Mouse (Mus musculus): ENCODE data around the gene Aloxe3.
"Not testable (repeated sequence)": the region's sequence is repeated elsewhere in the genome, so short reads cannot be mapped to it uniquely, and the experiment has no call there.

The Aloxe3 gene

DNA sequence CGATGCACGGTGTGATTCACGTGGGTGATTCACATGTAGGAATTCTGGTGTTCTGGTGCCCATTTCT lies at the start of gene Aloxe3:
Gene Aloxe3, plus strand, starts transcription at position 45 of the 67 bp plus-strand sequence.
- no peak for DNase-seq (ENCODE audit: low read depth)

DNA sequence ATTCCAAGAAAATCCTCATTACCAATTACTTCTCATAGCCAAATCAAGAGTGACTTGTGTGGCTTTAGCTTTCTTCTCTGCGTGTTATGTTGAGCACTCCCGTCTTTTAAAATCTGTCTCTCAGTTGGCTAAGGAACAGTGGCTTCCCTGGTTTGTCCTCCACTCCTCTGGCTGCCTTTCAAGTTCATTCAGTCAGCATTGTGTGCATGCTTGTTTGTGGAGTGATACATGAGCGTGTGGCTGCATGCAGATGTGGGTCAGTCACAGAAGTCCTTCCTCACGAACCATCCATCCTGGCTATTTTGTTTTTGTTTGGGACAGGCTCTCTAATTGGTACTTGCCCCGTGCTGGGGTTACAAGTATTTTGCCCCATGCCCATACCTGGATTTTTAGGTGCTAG lies 49.1 kb upstream of the Aloxe3 start:
- DNase-seq (ENCODE audit: low read depth), result no peak

DNA sequence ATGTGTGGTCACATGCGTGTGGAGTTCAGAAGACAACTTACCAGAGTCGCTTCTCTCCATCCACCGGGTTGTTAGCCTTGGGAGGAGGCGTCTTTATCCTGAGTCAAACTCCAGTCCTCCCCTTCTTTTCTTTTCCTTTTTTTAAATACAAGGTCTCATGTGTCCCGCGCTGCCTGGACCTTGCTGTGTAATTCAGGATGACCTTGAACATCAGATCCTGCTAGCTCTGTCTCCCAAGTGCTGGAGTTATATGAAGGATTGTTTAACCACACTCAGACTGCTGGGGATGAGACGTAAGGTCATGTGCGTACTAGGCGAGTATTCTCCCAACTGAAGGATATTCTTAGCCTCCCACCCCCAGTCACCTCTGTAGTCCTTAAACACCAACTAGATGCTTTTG lies 48.4 kb upstream of the Aloxe3 start:
- DNase-seq (ENCODE audit: low read depth), result no peak

DNA sequence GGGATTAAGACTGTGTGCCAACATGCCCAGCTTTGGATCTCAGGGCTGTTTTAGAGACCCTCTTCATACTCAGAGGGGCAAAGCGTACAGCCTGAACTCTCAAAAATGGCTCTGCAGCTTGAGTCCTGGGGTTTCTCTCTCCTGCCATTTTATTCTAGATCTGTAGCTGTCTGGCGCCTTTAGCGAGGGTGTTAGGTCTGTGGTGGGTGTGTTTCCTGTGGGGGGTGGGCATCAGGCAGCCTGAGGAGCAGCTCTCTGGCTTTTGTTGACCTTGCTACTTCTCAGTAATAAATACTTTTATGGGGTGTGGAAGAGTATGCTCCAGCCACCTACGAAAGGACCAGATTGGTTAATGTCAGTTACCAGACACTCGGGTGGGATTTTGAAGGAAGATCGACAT lies 47.7 kb upstream of the Aloxe3 start:
- DNase-seq (ENCODE audit: low read depth), result no peak

DNA sequence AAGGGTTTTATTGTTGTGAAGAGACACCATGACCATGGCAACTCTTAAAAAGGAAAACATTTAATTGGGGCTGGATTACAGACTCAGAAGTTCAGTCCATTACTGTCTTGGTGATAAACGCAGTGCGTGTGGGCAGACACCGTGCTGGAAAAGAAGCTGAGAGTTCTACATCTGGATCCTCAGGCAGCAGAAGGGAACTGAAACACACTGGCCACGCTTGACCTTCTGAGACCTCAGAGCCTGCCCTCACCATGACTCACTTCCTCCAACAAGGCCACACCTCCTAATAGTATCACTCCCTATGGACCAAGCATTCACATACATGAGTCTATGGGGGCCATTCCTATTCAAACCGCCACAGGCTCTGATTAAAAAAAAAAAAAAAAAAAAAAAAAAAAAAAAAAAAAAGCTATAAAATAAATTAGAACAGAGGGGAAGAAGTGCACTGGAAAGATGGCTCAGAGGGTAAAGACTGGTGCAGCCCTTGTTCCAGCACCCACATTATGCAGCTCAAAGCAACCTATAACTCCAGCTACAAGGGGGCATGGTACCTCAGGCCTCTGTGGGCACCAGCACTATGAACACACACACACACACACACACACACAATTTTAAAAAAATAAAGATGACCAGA lies 46.8 kb upstream of the Aloxe3 start:
- no peak for DNase-seq (ENCODE audit: low read depth)

DNA sequence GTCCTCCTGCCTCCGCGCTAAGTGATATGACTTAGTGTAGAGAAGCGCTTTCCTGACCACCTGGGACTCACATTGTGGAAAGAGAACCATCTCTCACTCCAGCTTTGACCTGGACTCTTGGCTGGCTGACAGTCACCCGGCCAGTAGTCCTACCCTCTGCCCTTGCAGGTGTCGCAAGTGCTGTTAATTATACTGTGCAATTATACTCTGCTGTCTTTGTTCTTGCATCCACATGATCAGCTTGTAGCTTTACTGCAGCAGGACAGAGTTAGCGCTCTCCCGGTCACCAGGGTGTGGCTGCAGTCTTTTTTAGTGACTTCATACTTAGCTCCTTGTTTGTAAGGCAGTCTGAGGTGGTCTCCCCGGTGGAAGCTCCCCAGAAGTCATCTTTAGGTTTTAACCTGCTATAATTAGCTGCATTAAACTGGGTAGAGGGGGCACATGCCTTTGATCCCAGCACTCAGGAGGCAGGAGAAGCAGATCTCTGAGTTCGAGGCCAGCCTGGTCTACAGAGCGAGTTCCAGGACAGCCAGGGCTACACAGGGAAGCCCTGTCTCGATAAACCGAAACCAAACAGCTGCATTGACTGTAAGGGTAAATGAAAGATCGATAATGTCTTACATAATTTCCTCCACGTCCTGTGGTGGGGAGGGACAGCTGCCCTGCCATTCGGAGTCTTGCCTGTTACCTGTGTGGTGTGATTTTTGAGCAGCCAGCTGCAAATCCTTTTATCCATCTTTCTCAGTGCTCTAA lies 45.4 kb upstream of the Aloxe3 start:
- DNase-seq (ENCODE audit: low read depth), result no peak

DNA sequence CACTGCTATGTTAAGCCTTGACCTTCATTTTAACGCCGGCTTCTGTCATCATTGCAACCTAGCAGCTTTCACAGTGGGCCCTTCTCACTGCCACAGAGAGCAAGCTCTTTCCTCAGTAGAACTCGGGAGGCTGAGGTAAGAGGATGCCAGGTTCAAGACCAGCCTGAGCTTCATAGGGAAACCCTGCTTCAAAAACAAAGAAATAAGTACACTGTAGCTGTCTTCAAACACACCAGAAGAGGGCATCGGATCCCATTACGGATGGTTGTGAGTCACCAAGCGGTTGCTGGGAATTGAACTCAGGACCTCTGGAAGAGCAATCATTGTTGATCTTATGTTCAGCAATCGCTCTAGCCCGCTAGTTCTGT lies 44.9 kb upstream of the Aloxe3 start:
- DNase-seq (ENCODE audit: low read depth), result no peak

DNA sequence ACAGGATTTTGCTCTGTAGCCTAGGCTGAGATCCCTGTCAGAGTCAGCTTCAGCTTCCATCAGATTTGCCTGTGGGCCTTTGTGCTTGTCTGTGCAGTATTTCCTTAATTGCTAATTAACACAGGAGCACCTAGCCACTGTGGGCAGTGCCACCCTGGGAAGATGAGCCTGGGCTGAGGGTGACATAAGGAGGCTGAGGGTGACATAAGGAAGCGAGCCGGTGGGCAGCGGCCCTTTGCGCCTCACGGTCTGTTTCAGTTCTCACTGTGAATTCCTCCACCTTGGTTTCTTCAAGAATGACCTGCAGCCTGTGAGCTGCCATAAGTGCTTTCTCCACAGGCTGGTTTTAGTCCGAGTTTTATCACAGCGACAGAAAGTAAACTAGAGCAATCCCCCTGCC lies 44.1 kb upstream of the Aloxe3 start:
- no peak for DNase-seq (ENCODE audit: low read depth)

DNA sequence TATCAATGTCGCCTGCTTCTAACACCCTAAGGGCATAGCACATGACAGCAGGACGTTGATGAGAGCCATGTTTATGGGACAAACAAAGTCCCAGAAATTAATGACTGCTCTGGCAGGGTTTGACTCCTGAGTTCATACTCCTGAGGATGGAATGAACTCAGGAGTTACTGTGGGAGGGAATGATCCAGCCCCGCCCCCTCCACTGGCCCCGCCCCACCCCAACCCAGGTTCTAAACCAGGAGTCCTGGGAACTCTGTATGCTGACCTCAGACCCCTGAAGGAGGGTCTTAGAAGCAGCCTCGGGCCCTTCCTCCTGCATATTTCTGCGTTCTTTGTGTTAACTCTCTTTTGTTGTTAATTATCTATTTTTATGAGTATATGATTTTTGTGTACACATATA lies 40.1 kb upstream of the Aloxe3 start:
- DNase-seq (ENCODE audit: low read depth), result no peak

DNA sequence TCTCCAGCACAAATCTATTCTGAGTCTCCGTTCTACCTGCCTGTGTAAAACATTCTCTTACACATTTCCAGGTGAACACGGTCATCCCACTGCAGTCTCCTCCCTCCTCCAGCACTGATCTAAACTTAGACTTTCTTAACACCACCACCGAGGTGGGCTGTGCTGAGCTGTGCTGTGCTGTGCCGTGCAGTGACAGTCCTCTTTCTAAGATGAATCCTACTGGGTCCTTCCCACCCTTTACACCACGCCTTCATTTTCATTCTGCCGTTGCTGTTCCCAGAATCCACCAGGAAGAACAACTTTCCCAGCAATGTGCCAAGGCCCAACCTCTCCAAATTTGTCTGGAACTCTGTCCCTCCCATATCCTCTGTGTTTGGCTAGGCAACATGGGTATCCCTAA lies 39.3 kb upstream of the Aloxe3 start:
- no peak for DNase-seq (ENCODE audit: low read depth)

DNA sequence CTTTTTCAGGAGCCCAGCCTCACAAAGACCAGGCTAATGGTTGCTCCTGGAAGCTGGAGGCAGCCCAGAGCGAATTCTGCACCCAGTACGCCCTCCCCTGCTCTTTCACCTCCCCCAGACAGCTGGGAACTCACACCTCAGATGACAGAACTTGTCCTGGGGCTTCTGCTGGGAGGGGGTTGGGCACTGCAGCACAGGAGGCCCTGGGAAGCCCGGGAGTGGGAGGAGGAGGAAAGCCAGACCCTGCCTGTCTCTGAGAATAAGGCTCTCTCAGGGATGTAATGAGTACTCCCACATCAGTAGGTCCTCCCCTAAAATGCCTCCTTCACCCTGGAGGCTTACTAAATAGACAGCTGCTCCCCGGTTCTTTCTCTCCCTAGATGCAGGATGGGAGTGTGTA lies 38.6 kb upstream of the Aloxe3 start:
- no peak for DNase-seq (ENCODE audit: low read depth)

DNA sequence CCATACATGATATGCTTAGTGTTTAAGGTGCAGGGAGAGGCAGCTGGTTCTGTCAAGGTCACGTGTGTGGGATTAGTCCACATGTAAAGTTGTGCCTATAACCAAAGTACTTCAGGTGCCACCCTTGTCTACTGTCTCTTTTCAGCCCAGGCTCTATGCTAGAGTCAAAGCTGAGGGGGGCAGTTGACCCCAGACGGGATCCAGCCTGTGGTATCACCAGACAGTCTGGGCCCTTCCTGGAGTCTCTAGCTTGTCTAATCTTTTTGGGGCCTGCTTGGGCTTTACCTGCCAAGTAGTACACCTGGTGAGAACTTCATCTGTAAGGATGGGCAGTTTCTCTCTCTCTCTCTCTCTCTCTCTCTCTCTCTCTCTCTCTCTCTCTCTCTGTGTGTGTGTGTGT lies 38.1 kb upstream of the Aloxe3 start:
- no peak for DNase-seq (ENCODE audit: low read depth)

DNA sequence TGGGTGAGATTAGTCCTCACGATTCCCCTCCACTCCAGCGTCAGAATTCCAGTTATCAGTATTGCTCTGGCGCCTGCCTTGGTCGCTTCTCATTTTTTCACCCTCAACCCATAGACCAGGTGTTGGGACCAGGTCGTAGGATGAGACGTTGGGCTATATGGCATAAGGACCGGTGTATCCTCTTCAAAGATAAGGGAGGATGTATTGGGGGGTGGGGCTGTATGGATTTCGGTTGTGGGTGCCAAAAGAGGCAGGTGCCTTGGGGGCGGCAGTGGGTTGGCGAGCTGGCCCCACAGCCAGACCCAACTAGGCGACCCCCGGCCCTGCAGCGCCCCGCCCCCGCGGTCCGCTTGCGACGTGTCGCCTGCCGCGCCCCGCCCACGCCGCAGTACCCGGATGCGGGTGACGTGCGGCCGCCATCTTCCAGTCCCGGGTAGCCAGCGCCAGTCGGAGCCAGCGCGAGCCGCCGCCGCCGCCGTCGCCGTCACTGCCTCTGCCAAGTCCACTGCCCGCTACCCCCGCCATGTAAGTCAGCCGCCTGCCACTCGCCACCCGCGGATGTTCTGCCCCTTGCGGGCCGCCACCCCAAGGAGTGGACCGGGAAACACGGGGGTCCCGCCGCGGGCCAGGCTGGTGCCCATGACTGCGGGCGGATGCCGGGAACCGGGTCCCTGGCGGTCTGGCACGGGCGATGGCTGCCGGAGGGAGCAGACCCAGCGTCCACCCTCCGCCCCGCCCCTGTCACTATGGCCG lies 37.4 kb upstream of the Aloxe3 start, which contains the start of gene Vamp2:
Gene Vamp2, plus strand, starts transcription at position 388 of the 753 bp plus-strand sequence.
- no peak for DNase-seq (ENCODE audit: low read depth)

DNA sequence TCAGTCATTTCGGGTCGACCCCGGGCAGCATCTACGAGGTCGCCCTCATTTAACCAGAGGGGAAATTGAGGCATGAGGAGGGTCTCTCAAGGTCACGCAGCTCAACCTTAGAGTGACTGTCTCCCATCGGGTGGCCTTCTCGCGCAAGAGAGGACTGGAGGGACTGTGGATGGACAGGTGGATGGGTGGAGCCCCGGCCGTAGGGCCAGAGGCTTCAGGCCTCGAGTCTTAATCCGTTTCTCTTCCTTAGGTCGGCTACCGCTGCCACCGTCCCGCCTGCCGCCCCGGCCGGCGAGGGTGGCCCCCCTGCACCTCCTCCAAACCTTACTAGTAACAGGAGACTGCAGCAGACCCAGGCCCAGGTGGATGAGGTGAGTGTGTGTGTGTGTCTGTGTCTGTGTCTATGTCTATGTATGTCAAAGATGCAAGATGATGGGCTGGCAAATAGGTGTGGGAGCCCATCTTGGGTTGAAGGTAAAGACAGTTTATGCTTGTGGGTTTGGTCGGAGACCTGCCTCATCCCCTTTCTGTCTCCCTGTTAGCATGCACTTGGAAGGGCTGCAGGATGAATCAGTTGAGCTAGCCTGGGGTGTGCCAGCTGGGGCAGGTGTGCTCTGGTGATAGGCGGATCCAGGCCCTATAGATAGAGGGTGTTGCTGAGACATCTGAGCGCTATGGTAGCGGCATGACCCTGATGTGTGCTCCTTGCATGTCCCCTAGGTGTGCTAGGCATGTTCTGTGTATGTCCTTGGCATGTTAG lies 36.7 kb upstream of the Aloxe3 start:
- DNase-seq (ENCODE audit: low read depth), result no peak

DNA sequence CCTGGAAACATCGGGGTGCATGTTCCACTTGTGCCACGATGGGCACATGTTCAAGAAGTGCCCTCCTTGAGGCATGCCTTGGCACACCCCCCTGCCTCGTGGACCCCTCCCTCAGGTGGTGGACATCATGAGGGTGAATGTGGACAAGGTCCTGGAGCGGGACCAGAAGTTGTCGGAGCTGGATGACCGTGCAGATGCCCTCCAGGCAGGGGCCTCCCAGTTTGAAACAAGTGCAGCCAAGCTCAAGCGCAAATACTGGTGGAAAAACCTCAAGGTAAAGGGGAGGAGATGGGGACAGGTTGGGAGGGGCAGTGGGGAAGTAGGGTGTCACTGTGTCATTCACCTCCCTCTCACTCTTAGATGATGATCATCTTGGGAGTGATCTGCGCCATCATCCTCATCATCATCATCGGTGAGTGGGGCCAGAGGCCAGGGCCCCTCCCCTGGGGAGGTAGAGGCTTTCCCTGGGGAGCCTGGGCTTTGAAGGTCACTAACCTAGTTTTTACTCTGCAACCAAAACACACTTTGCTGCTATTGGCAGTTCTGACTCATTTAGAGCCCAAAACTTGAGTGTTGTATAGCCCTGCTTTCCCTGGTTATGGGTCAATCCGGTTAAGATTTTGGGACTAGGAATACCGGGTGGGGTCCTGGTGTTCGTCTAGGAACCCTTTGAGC lies 35.9 kb upstream of the Aloxe3 start:
- DNase-seq (ENCODE audit: low read depth), result no peak

DNA sequence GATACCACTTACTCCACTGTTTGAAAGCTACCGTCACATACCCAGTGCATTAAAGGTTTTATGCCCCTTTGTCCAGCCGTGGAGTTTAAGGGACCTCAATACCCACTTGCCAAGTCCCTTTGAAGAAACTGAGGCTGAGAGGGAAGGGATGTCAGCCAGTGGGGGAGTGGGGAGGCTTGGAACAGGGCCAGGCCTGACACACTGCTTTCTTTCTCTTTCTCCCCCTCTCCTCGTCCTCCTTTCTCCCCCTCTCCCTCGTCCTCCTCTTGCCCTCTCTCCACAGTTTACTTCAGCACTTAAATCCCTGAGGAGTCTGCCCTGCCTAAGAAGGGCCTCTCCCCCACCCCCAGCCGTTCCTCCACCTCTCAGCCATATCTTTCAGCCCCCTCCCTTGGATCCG lies 35.3 kb upstream of the Aloxe3 start:
- no peak for DNase-seq (ENCODE audit: low read depth)

DNA sequence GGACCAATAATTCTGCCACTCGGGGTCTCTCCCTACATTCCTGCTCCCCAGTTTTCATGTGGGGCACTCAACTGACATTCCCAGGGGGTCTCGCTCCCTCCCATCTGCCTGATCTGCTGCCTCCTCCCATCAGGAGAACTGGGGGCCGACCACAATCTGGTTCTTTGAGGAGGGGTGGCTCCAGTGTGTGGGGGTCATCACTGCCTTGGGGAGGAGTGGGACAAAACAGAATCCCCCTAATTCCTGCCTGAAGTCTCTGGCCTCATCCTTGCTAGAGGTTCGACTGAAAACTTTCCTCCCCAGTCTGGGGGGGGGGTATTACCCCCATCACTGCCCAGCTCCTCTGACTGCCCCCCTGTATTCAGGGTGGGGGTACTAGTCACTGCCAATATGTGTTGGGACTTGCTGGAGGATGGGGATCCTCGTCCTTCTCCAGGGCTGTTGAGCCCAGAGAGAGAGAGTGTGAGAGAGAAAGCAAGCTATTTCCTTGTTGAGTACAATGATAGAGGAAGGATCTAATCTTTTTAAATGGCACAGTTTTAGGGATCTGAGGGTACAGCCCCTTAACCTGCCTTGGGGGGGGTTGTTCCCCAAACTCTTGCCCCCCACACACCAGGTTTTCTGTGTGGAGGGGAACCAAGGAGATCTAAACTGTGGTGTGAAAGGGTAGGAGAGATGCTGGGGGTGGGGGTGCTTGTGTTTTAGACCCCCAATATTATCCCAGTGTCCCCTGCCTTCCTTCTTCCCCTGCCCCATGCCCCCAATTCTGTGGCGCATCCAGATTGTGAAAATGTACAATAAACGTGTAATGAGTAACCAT lies 33.9 kb upstream of the Aloxe3 start:
- DNase-seq (ENCODE audit: low read depth), result no peak

DNA sequence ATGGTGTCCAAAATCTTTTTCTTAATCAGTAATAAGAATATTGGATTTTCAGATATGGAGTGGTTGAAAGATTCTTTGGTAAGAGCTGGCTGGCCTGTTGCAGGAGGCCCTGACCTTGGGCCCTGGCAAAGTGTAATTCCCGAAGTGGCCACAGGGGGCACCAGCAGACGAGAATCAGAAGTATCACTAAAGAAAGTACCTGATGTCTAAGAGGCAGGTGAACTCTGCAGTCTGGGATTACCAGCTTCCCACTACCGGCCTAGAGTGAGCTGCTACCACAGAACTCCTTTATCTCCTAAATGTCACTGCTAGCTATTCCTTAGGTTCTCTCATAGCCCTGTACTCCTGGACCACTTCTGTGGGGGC lies 33.3 kb upstream of the Aloxe3 start:
- DNase-seq (ENCODE audit: low read depth), result no peak

DNA sequence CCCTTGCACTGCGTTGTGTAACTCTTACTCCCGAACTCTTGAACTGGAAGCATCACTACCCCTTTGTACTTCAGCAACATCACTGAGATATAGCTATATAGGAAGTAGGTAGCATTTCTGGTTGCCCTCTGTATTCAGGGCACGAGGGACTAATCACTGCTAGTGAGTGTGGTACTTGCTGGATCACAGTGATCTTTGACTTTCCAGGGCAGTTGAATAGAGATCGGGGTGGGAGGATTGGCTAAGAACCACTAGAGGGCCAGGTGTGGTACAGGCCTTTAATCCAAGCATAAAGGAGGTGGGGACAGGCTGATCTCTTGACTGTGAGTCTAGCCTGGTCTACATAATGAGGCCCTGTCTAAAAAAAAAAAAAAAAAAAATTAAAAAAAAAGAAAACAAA lies 32.8 kb upstream of the Aloxe3 start:
- DNase-seq (ENCODE audit: low read depth), result no peak

DNA sequence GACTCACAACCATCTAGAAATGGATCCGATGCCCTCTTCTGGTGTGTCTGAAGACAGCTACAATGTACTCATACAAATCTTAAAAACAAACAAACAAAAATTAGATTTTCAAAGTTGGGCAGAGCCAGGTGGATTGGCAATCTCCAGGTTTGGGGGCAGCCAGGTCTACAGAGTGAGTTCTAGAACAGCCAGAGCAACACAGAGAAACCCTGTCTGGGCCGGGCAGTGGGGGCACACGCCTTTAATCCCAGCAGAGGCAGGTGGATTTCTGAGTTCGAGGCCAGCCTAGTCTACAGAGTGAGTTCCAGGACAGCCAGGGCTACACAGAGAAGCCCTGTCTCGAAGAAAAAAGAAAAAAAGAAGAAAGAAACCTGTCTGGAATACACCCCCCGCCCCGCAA lies 31.8 kb upstream of the Aloxe3 start:
- not testable (repeated sequence) for DNase-seq (ENCODE audit: low read depth)

DNA sequence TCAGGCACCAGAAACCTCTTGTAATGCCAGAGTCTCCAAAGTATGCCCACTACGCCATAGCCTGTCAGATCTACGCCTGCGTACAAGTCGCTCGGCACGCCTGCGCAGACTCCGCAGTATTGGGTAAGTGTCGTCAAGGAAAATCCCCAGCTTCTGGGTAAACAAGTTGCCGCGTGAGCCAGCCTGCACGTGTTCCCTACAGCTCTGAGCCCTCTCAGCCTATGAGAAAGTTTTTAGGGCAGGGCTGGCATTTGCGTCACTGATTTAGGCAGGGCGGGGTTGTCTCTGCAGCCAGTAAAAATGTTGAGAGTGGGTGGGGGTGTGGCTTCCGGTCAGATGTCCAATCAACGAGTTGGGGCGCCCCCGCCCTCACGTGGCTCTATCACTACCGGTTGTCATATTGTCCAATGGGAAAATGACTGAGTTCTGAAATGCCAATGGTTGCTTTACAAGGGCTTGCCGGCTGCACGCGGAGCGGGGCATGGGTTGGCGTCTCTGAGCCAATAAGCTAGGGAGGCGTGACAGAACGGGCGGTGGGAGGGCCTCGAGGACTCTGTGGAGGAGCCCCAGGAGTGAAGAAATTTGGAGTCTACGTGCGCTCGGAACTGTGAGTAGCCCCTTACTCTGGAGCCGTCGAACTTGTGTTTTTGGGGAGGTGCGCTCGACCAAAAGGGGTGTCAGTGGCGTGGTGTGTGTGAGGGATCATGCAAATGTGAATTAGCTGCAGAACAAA lies 30.8 kb upstream of the Aloxe3 start, which contains the start of gene Per1:
Gene Per1, plus strand, starts transcription at position 521 of the 733 bp plus-strand sequence.
- peak; percentile 100 for DNase-seq (ENCODE audit: low read depth)

Measured in fibroblast of lung, adult 2 months (primary cell).